Mouse (Mus musculus) olfactory bulb, adult 2 months (tissue): ENCODE measurements around the gene Msantd2.

Experiments used
- CTCF ChIP-seq: fragments of 200-500 bp; IDR thresholded peaks from 2 replicates; pipeline ENCODE4 v1.5.1; 2012; ENCODE audit warnings: low read depth, mild to moderate bottlenecking, low read length, moderate library complexity; ENCODE audit not compliant: insufficient read depth
- POLR2A ChIP-seq: fragments of 200-500 bp; IDR thresholded peaks from 2 replicates; pipeline ENCODE4 v1.6.1; 2012; ENCODE audit warnings: mild to moderate bottlenecking, low read depth, low read length, moderate library complexity; ENCODE audit not compliant: insufficient read depth

- TF ChIP-seq POLR2A (no peak), CTCF (no peak)
Observed at GRCm38 (mm10) chr9:37519995-37520394, 30.9 kb downstream of the Msantd2 start.
